Mouse (Mus musculus): ENCODE results near the gene Gm17349. TPM values are rescaled to one million over a fixed set of nuclear protein-coding genes. Genes with fewer than 3 reads are reported as not detected.

Gm17349 gene
- polyA plus RNA-seq, 1 experiment from 2014 or later = not detected

- Histone ChIP-seq H3K4me3 (ENCODE audit: low read length) (no peak overlapping the region), H3K4me2 (ENCODE audit: low read depth, low read length) (no peak overlapping the region), H3K4me1 (ENCODE audit: control insufficient read depth, insufficient read depth, low read length) (peaks cover 13% of the 10 kb centered on the region), H3K27ac (ENCODE audit: low read length) (no peak overlapping the region), H3K9me3 (replicated peaks; ENCODE audit: control insufficient read depth, low read length) (no peaks in the 10 kb centered on the region), H3K9ac (ENCODE audit: low read length) (no peak overlapping the region), H3K27me3 (ENCODE audit: control insufficient read depth, insufficient read depth, low read length) (peaks cover 29% of the 10 kb centered on the region), H3K36me3 (ENCODE audit: control insufficient read depth, insufficient read depth) (no peaks in the 10 kb centered on the region)
- no peak for ATAC-seq (replicated peaks; ENCODE audit: extremely low read depth, insufficient read depth, low FRiP score)
- 37% methylated on average over 7 of the region's 7 CpGs for WGBS
Measured at GRCm38 (mm10) chr15:99662371-99662770, 42.9 kb downstream of the Gm17349 start.

- WGBS = 92% methylated on average over 15 of the region's 15 CpGs
- no peak overlapping the region for H3K9ac ChIP-seq (ENCODE audit: low read length)
- no peak overlapping the region for H3K27ac ChIP-seq (ENCODE audit: low read length)
- peaks cover 13% of the 10 kb centered on the region for H3K4me1 ChIP-seq (ENCODE audit: control insufficient read depth, insufficient read depth, low read length)
- H3K9me3 ChIP-seq (replicated peaks; ENCODE audit: control insufficient read depth, low read length) = no peaks in the 10 kb centered on the region
- no peak overlapping the region for H3K4me2 ChIP-seq (ENCODE audit: low read depth, low read length)
- H3K4me3 ChIP-seq (ENCODE audit: low read length) = no peak overlapping the region
- no peak for ATAC-seq (replicated peaks; ENCODE audit: extremely low read depth, insufficient read depth, low FRiP score)
- H3K27me3 ChIP-seq (ENCODE audit: control insufficient read depth, insufficient read depth, low read length) = peaks cover 25% of the 10 kb centered on the region
- H3K36me3 ChIP-seq (ENCODE audit: control insufficient read depth, insufficient read depth) = no peaks in the 10 kb centered on the region
Measured at GRCm38 (mm10) chr15:99661121-99661830, 44.0 kb downstream of the Gm17349 start.

GRCm38 (mm10) chr15:99658437-99658836, 46.9 kb downstream of the Gm17349 start:
- ATAC-seq (replicated peaks; ENCODE audit: extremely low read depth, insufficient read depth, low FRiP score) = no peak
- Histone ChIP-seq H3K36me3 (ENCODE audit: control insufficient read depth, insufficient read depth) (no peaks in the 10 kb centered on the region), H3K4me1 (ENCODE audit: control insufficient read depth, insufficient read depth, low read length) (peaks cover 7% of the 10 kb centered on the region), H3K4me2 (ENCODE audit: low read depth, low read length) (no peak overlapping the region), H3K27ac (ENCODE audit: low read length) (no peak overlapping the region), H3K9me3 (replicated peaks; ENCODE audit: control insufficient read depth, low read length) (no peaks in the 10 kb centered on the region), H3K27me3 (ENCODE audit: control insufficient read depth, insufficient read depth, low read length) (peaks cover 34% of the 10 kb centered on the region), H3K4me3 (ENCODE audit: low read length) (no peak overlapping the region), H3K9ac (ENCODE audit: low read length) (no peak overlapping the region)
- 59% methylated on average over 2 of the region's 2 CpGs for WGBS

GRCm38 (mm10) chr15:99655956-99656355, 49.3 kb downstream of the Gm17349 start:
- H3K27ac ChIP-seq (ENCODE audit: low read length) = no peak overlapping the region
- 41% methylated on average over 9 of the region's 9 CpGs for WGBS
- H3K9ac ChIP-seq (ENCODE audit: low read length) = no peak overlapping the region
- no peaks in the 10 kb centered on the region for H3K36me3 ChIP-seq (ENCODE audit: control insufficient read depth, insufficient read depth)
- ATAC-seq (replicated peaks; ENCODE audit: extremely low read depth, insufficient read depth, low FRiP score) = no peak
- H3K4me1 ChIP-seq (ENCODE audit: control insufficient read depth, insufficient read depth, low read length) = peaks cover 10% of the 10 kb centered on the region
- H3K27me3 ChIP-seq (ENCODE audit: control insufficient read depth, insufficient read depth, low read length) = peaks cover 21% of the 10 kb centered on the region
- H3K4me3 ChIP-seq (ENCODE audit: low read length) = no peak overlapping the region
- no peaks in the 10 kb centered on the region for H3K9me3 ChIP-seq (replicated peaks; ENCODE audit: control insufficient read depth, low read length)
- no peak overlapping the region for H3K4me2 ChIP-seq (ENCODE audit: low read depth, low read length)

GRCm38 (mm10) chr15:99653876-99654275, 51.4 kb downstream of the Gm17349 start:
- H3K4me2 ChIP-seq (ENCODE audit: low read depth, low read length) = peak overlapping the region; percentile 63
- peaks cover 21% of the 10 kb centered on the region for H3K27me3 ChIP-seq (ENCODE audit: control insufficient read depth, insufficient read depth, low read length)
- H3K27ac ChIP-seq (ENCODE audit: low read length) = no peak overlapping the region
- H3K9ac ChIP-seq (ENCODE audit: low read length) = peak overlapping the region; percentile 42
- 8% methylated on average over 21 of the region's 21 CpGs for WGBS
- peaks cover 28% of the 10 kb centered on the region for H3K4me1 ChIP-seq (ENCODE audit: control insufficient read depth, insufficient read depth, low read length)
- H3K36me3 ChIP-seq (ENCODE audit: control insufficient read depth, insufficient read depth) = no peaks in the 10 kb centered on the region
- ATAC-seq (replicated peaks; ENCODE audit: extremely low read depth, insufficient read depth, low FRiP score) = no peak
- H3K4me3 ChIP-seq (ENCODE audit: low read length) = peak overlapping the region; percentile 41
- H3K9me3 ChIP-seq (replicated peaks; ENCODE audit: control insufficient read depth, low read length) = no peaks in the 10 kb centered on the region

- H3K36me3 ChIP-seq (ENCODE audit: control insufficient read depth, insufficient read depth) = no peaks in the 10 kb centered on the region
- no peak overlapping the region for H3K27ac ChIP-seq (ENCODE audit: low read length)
- ATAC-seq (replicated peaks; ENCODE audit: extremely low read depth, insufficient read depth, low FRiP score) = no peak
- 8% methylated on average over 8 of the region's 8 CpGs for WGBS
- peaks cover 21% of the 10 kb centered on the region for H3K27me3 ChIP-seq (ENCODE audit: control insufficient read depth, insufficient read depth, low read length)
- peak overlapping the region; percentile 63 for H3K4me2 ChIP-seq (ENCODE audit: low read depth, low read length)
- H3K9me3 ChIP-seq (replicated peaks; ENCODE audit: control insufficient read depth, low read length) = no peaks in the 10 kb centered on the region
- H3K4me3 ChIP-seq (ENCODE audit: low read length) = peak overlapping the region; percentile 41
- H3K4me1 ChIP-seq (ENCODE audit: control insufficient read depth, insufficient read depth, low read length) = peaks cover 33% of the 10 kb centered on the region
- no peak overlapping the region; the same call in 1 of the 2 replicates for H3K9ac ChIP-seq (ENCODE audit: low read length)
Measured at GRCm38 (mm10) chr15:99653291-99653690, 52.0 kb downstream of the Gm17349 start.

Other genes with a start within 250 kb of the Gm17349 start
- 6.6 and 7.9 TPM in 2 replicates for gene Nckap5l, start 247.7 kb downstream of the Gm17349 start, polyA plus RNA-seq (2015; fragmentation: Nextera tagmentation; extraction: Ambion mirVana)
- gene Bcdin3d, start 230.8 kb downstream of the Gm17349 start, polyA plus RNA-seq (2015; fragmentation: Nextera tagmentation; extraction: Ambion mirVana) = 12.5 and 13.0 TPM in 2 replicates
- gene Faim2, start 177.3 kb downstream of the Gm17349 start, polyA plus RNA-seq (2015; fragmentation: Nextera tagmentation; extraction: Ambion mirVana) = 0.40 and 0.56 TPM in 2 replicates
- 0.09 TPM in 1 of 2 replicates, not detected in the other for gene Aqp2, start 126.4 kb downstream of the Gm17349 start, polyA plus RNA-seq (2015; fragmentation: Nextera tagmentation; extraction: Ambion mirVana)
- 1.0 and 1.3 TPM in 2 replicates for gene Aqp5, start 114.7 kb downstream of the Gm17349 start, polyA plus RNA-seq (2015; fragmentation: Nextera tagmentation; extraction: Ambion mirVana)
- not detected in 2 replicates for gene Aqp6, start 104.1 kb downstream of the Gm17349 start, polyA plus RNA-seq (2015; fragmentation: Nextera tagmentation; extraction: Ambion mirVana)
- gene Racgap1, start 53.8 kb downstream of the Gm17349 start, polyA plus RNA-seq (2015; fragmentation: Nextera tagmentation; extraction: Ambion mirVana) = 129 and 134 TPM in 2 replicates
- 1.6 TPM in 2 replicates for gene Asic1, start 35.1 kb downstream of the Gm17349 start, polyA plus RNA-seq (2015; fragmentation: Nextera tagmentation; extraction: Ambion mirVana)
- gene Smarcd1, start 3.4 kb downstream of the Gm17349 start, polyA plus RNA-seq (2015; fragmentation: Nextera tagmentation; extraction: Ambion mirVana) = 21.7 and 21.9 TPM in 2 replicates
- gene Gpd1, start 12.0 kb upstream of the Gm17349 start, polyA plus RNA-seq (2015; fragmentation: Nextera tagmentation; extraction: Ambion mirVana) = 2.4 and 2.7 TPM in 2 replicates
- 217 and 241 TPM in 2 replicates for gene Cox14, start 20.1 kb upstream of the Gm17349 start, polyA plus RNA-seq (2015; fragmentation: Nextera tagmentation; extraction: Ambion mirVana)
- gene Cers5, start 67.4 kb upstream of the Gm17349 start, polyA plus RNA-seq (2015; fragmentation: Nextera tagmentation; extraction: Ambion mirVana) = 50.7 and 51.6 TPM in 2 replicates
- gene Lima1, start 170.0 kb upstream of the Gm17349 start, polyA plus RNA-seq (2015; fragmentation: Nextera tagmentation; extraction: Ambion mirVana) = 19.9 TPM in 2 replicates